Mouse (Mus musculus): ENCODE results near the gene Lcorl.
"Not testable (repeated sequence)": the region's sequence is repeated elsewhere in the genome, so short reads cannot be mapped to it uniquely, and the experiment has no call there.

The Lcorl gene

DNA sequence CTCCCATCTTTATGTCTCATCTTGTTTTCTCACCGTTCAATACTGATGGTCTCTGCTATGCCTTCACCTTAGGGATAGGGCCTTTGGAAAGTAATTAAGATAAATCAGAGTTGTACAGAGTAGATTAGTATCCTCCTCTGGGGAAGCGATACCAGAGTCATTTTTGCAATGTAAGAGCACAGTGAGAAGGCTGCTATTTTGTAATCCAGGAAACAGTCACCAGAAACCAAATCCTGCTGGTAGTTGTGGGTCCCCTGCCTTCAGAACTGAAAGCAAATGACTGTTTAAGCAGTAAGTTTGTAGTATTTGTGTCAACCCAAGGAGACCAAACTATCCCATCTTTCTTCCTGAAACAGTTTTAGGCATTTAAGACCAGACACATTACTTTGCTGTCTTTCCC is 147.8 kb downstream of the Lcorl start:
- no peak for DNase-seq (ENCODE audit: low read depth, low spot score)

- DNase-seq (ENCODE audit: low read depth, low spot score) = peak; percentile 6
Observed at GRCm38 (mm10) chr5:45706811-45707210, 150.6 kb downstream of the Lcorl start.

- no peak for DNase-seq (ENCODE audit: low read depth, low spot score)
Observed at GRCm38 (mm10) chr5:45691678-45692077, 165.7 kb downstream of the Lcorl start.

DNA sequence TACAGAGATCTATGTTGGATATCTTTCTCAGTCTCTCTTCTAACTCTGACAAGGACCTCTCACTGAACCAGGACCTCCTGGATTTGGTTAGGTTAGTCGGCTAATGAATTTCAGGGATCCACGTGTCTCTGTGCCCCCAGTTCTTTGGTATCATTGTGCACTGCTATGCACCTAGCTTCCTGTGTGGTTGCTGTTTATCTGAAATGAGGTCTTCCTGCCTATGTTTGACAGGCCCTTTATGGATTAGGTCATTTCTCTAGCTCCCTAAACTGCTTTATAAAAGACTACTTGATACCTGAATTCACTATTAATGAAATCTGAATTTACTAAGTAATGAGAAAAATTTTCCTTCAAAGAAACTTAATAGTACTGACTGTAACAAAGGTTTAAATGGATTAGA is 166.6 kb downstream of the Lcorl start:
- no peak for DNase-seq (ENCODE audit: low read depth, low spot score)

DNA sequence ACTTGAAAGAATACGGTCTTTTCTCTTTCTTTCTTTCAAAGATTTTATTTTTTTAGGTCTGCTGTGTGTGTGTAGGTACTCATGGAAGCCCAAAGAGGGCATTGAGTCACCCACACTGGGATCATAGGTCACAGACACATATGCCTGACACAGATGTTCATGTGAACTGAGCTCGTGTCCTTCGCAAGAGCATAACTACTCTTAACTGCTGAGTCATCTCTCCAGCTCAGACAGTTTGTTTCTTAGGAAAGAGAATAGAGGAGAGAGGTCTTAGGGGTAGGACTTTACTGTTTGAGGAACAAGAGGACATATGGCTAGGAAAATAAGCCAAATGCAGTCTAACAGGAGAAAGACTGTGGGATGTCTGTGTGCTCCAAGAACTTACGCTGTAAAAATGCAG is 168.3 kb downstream of the Lcorl start:
- peak; percentile 11 for DNase-seq (ENCODE audit: low read depth, low spot score)

DNA sequence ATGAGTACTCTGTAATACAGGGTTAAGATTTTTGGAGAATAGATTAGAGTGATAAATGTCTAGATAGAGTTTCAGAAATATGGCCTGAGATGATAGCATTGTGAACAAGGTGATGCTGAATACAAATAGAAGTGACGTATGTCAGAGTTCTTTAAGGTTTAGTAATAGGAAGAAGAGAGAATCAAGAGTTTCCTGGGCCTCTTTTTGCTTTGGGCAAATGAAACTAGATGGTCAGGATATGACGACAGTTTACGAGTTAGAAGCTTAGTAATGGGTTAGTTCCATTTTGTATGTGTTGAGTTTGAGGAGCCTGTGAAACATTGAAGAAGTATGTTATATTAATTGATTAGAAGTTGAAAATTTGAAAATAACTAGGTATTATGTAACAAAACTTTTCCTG is 171.2 kb downstream of the Lcorl start:
- DNase-seq (ENCODE audit: low read depth, low spot score) = no peak

DNA sequence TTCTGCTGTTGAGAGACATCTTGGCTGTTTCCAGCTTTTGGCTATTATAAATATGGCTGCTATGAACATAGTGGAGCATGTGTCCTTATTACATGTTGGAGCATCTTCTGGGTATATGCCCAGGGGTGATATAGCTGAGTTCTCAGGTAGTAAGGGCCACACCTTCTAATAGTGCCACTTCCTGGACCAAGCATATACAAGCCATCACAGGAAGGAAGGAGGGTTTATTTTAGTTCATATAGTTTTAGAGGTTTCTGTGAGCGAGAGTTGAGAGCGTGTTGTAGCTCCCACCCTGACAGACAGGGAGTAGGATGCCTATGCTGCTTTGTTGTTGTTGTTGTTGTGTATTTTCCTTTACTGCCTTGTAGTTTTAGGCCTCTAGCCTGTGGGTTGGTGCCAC is 172.2 kb downstream of the Lcorl start:
- DNase-seq (ENCODE audit: low read depth, low spot score) = no peak

DNA sequence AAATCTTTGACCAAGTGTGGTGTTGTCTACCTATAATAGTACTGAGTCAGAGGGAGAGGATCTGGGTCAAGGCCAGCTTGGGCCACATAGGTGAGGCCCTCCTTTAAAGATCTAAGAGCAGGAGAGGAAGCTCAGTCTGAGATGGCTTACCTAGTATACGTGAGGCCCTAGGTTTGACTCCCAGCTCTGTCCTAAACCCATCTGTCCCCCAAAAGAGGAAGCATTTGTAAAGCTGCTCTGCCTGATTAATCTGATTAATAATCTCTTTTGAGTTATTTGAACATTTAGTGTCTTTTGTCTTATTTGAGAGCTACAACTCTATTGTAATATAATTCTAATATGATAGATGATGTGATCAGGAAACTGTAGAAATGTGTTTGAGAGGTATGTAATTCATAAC is 174.0 kb downstream of the Lcorl start:
- no peak for DNase-seq (ENCODE audit: low read depth, low spot score)

DNA sequence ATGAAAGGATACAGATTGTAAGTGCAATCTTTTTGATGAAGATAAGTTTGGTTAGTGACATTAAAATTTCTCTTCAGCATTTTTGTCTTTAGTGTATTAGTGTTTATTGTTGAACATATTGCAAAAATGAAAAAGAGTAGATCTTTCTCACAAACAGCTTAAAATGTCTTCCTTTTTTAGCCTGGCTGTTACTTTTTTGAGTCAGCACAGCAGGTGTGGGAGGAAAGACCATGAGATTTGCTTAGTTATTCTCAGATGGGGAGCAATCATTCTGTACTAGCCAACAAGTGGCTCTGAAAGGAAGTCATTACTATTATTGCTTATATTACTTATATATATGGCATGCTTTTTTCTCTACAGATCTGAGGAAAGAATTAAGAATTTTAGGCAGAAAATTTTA is 177.5 kb downstream of the Lcorl start:
- peak; percentile 19 for DNase-seq (ENCODE audit: low read depth, low spot score)

- no peak for DNase-seq (ENCODE audit: low read depth, low spot score)
Observed at GRCm38 (mm10) chr5:45677639-45678038, 179.8 kb downstream of the Lcorl start.

GRCm38 (mm10) chr5:45675032-45675431 is 182.4 kb downstream of the Lcorl start:
- no peak for DNase-seq (ENCODE audit: low read depth, low spot score)

DNA sequence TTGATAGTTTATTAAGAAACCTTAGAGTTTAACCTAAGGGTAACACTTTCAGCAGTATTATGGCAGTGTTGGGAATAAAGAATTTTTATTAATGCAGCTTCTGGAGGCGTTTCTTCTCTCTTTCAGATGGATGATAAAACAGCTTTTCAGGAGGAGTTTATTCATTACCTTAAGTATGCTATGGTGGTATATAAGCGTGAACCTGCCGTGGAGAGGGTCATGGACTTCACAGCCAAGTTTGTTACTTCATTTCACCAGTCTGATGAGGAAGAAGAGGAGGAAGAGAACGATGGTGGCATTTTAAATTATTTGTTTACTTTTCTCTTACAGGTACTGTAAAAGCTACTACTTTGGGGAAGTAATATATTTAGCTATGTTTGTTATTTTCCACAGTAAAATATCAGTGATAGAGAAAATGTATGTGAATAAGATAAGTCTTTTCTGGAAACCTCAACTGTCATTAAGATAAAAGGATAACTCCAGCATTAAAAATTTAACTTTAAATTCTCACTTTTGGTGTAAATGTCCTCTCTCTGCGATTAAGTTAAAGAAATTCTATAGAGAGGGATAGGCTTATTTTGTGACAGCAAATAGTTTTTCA is 186.4 kb downstream of the Lcorl start:
- no peak for DNase-seq (ENCODE audit: low read depth, low spot score)

- DNase-seq (ENCODE audit: low read depth, low spot score) = no peak
Observed at GRCm38 (mm10) chr5:45670280-45670670, 187.1 kb downstream of the Lcorl start.

DNA sequence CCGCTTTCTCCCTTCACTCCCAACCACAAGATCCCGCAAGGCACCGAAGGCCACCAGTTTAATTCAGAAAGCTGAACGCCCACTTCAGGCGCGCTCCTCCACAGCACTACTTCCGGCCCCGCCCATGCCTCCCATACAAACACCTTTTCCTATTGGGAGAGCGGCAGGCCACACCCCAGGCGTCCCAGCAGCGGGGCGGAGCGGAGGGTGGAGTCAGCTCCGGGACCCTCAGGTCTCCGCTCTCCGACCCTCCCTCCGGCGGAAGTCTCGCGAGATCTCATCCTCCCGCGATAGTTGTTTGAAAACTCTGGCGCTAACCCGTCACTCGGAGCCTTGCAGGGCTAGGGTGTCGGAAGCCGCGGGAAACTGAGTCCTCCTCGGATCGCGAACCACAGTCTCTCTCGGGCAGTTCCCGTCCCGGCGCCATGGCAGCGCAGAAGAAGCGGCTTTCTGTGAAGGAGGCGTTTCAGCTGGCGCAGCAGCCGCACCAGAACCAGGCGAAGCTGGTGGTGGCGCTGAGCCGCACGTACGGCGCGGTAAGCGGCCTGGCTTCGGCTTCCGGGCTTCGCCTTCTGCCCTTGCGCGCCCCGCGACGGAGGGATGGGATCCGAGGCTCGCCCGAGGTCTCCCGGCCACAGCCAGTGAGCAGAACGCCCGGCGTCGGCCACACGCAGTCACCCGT is 187.7 kb downstream of the Lcorl start, which contains the start of gene Ncapg:
Gene Ncapg, plus strand, starts transcription at position 322 of the 682 bp plus-strand sequence.
- peak; percentile 98 for DNase-seq (ENCODE audit: low read depth, low spot score)

DNA sequence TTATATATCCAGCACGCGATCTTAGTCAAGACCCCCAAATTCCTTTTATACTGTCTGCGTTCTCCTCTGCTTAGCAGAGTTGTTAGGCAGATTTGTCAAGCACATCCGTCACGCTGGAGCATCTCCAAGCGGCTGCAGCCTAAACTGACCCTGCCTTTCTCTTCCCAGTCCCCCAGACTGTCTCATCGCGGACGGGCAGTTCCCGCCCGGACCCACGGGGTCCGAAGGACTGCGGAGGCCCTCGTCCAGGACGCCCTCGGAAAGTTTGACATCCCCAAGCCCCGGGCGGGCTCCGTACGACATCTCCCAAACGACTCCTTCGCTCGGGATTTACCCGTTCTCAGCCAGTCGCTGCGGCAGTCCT is 188.2 kb downstream of the Lcorl start:
- DNase-seq (ENCODE audit: low read depth, low spot score) = no peak

DNA sequence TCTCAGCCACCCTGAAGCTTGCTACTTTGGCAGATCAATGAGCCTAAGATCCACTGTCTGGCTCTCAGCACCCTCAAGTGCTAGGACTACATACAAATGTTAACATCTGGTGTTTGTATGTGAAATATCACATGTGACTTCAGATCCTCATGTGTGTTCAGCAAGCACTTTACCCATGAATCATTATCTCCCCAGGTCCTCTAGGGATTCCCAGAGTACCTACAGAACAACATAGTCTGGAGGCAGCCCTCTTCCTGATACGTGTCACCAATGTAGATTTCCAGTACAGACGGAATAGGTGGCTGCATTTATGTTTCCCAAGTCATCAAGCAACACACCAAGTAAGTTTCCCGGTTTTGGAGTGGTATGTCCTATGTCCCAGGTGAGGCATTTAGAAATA is 188.6 kb downstream of the Lcorl start:
- no peak for DNase-seq (ENCODE audit: low read depth, low spot score)

GRCm38 (mm10) chr5:45668324-45668723 is 189.1 kb downstream of the Lcorl start:
- DNase-seq (ENCODE audit: low read depth, low spot score) = peak; percentile 72

DNA sequence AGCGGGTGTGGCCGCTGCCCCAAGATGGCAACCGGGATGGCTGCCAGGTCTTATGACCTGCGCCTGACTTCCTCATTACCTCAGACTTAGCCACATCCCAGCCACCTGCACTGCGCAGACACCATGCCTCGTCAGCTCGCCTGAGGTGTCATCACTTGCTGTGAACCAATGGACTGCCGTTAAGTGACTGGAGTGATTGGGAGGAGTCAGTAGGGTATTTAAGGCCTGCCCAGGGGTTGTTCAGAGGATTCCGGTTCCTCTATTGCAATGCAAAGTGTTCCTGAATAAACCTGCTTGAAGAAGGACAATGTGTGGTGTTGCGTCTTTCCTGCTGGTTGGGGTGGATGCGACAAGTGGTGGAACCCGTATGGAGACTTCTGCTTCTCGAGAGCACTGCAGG is 199.0 kb downstream of the Lcorl start:
- not testable (repeated sequence) for DNase-seq (ENCODE audit: low read depth, low spot score)

GRCm38 (mm10) chr5:45651026-45651703 is 206.2 kb downstream of the Lcorl start:
- DNase-seq (ENCODE audit: low read depth, low spot score) = no peak

Data from brain, adult 2 months (tissue).